Mouse (Mus musculus): ENCODE measurements around the gene Adam33.

DNA sequence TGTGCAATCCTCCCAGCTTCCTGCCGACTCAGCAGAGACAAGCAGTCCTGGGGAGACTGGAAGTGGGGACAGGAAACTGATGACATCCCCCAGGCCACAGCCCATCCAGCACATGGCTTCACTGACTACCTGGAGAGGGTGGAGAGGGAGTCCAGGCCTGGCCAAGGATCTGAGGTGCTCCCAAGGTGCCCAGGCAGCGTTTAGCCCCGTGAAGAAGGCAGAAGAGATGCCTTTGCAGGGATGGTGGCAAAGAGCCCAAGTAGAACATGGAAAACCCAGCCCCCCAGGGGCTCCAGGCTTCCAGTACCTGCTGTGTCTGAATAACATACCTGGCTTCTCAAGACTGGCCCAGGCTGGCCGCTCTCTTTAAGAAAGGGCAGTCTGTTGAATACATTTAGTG is 25.0 kb upstream of the Adam33 start:
- TF ChIP-seq CTCF (IDR thresholded peaks at IDR 0.05) (no peak), EP300 (IDR thresholded peaks at IDR 0.05; ENCODE audit: insufficient read depth, low read depth, low read length) (no peak), POLR2A (IDR thresholded peaks at IDR 0.05; ENCODE audit: insufficient read depth, low read depth, low read length) (no peak)
